38 mouse cellular contexts compared by ENCODE assay signal in the genomic region with DNA sequence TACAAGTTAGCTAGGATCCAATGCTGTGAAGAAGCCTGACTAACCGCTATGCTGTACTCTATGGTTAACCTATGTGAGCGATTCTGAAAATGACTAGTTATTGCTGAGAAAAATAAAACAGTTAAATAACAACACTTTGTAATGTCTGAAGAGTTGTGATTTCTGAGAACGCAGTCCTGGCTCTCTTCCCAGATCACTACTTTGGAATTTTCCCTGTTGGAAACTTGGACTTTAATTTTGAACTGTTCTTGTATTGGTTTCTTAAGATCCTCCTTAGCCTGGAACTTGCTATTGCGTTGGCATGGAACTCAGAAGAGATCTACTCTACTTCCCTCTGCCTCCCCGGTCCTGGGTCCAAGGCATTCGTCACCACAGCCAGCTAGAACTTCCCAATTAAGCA. TPM values are rescaled to one million over a fixed set of nuclear protein-coding genes. Genes with fewer than 3 reads are reported as not detected.
"Had no signal": no experiment of that assay in that cellular context is flagged by ENCODE, and none has a peak within 500 bp of the region (broad histone marks: within the 10 kb centered on the region; RNA-seq: fewer than 3 reads in every experiment).

No protein-coding gene starts in this region.

- H3K9me3 ChIP-seq: liver, embryonic 12.5 days; liver, embryonic 13.5 days; liver, embryonic 15.5 days had no signal

- H3K9ac ChIP-seq: limb, embryonic 12.5 days; limb, embryonic 13.5 days; limb, embryonic 15.5 days; liver, embryonic 12.5 days; liver, embryonic 13.5 days; liver, embryonic 14.5 days; liver, embryonic 15.5 days; liver, postnatal 0 days; lung, embryonic 14.5 days; lung, embryonic 15.5 days; midbrain, embryonic 12.5 days; midbrain, embryonic 13.5 days; midbrain, embryonic 15.5 days; neural tube, embryonic 12.5 days had no signal

- H3K4me2 ChIP-seq: limb, embryonic 12.5 days; limb, embryonic 13.5 days; limb, embryonic 15.5 days; liver, embryonic 11.5 days; liver, embryonic 12.5 days; liver, embryonic 13.5 days; liver, embryonic 15.5 days; lung, embryonic 14.5 days; lung, embryonic 15.5 days; midbrain, embryonic 11.5 days; midbrain, embryonic 12.5 days; midbrain, embryonic 13.5 days; midbrain, embryonic 15.5 days; neural tube, embryonic 12.5 days had no signal

- H3K27ac ChIP-seq: limb, embryonic 10.5 days; limb, embryonic 12.5 days; limb, embryonic 13.5 days; limb, embryonic 15.5 days; liver, embryonic 12.5 days; liver, embryonic 13.5 days; liver, embryonic 14.5 days; liver, embryonic 15.5 days; lung, embryonic 15.5 days; macrophage; midbrain, embryonic 10.5 days; midbrain, embryonic 12.5 days; midbrain, embryonic 13.5 days; midbrain, embryonic 15.5 days; neural tube, embryonic 12.5 days had no signal

- DNase-seq: left cerebral cortex, postnatal 4 days; liver; liver, embryonic 13.5 days; liver, postnatal 0 days; lung, adult 18-20 months; lung, adult 2 months; lung, embryonic 14.5 days; lung, postnatal 10 days; lung, postnatal 14 days; lung, postnatal 36 days; lung, postnatal 4 days had no signal

- ATAC-seq: liver, embryonic 12.5 days; liver, postnatal 0 days; lung, postnatal 0 days; midbrain, embryonic 13.5 days; midbrain, embryonic 16.5 days had no signal

- H3K27me3 ChIP-seq: limb, embryonic 12.5 days; limb, embryonic 13.5 days; limb, embryonic 15.5 days; liver, embryonic 12.5 days; liver, embryonic 13.5 days; liver, embryonic 15.5 days; lung, embryonic 15.5 days; megakaryocyte, embryonic 14.5 days; midbrain, embryonic 12.5 days; midbrain, embryonic 13.5 days; midbrain, embryonic 15.5 days; neural tube, embryonic 12.5 days had no signal

- H3K4me1 ChIP-seq: limb, embryonic 10.5 days; limb, embryonic 12.5 days; lung, embryonic 15.5 days; midbrain, embryonic 10.5 days; midbrain, embryonic 12.5 days; neural tube, embryonic 12.5 days had no signal

- H3K4me3 ChIP-seq: limb, embryonic 10.5 days; limb, embryonic 12.5 days; limb, embryonic 13.5 days; limb, embryonic 15.5 days; liver, embryonic 12.5 days; liver, embryonic 13.5 days; liver, embryonic 15.5 days; lung, embryonic 15.5 days; megakaryocyte, embryonic 14.5 days; midbrain, embryonic 10.5 days; midbrain, embryonic 12.5 days; midbrain, embryonic 13.5 days; midbrain, embryonic 15.5 days; myocyte; neural tube, embryonic 12.5 days had no signal

RNA-seq across cellular contexts. Expression of gene 2900092C05Rik, which starts 28.5 kb away (rescaled TPM):
- polyA plus RNA-seq: limb, embryonic 10.5 days; limb, embryonic 11.5 days; limb, embryonic 12.5 days; limb, embryonic 13.5 days; limb, embryonic 14.5 days; limb, embryonic 15.5 days; liver, adult 2 months; liver, embryonic 11.5 days; liver, embryonic 12.5 days; liver, embryonic 13.5 days; liver, embryonic 14.5 days; liver, embryonic 15.5 days; liver, embryonic 16.5 days; liver, postnatal 0 days; lung, adult 2 months; lung, embryonic 14.5 days; lung, embryonic 15.5 days; lung, embryonic 16.5 days; lung, postnatal 0 days; macrophage; midbrain, embryonic 10.5 days; midbrain, embryonic 11.5 days; midbrain, embryonic 12.5 days; midbrain, embryonic 13.5 days; midbrain, embryonic 15.5 days; midbrain, embryonic 16.5 days; midbrain, postnatal 0 days; myocyte; neural tube, embryonic 11.5 days; neural tube, embryonic 12.5 days had no signal
